Mouse (Mus musculus): ENCODE results near the gene Tma7. TPM values are rescaled to one million over a fixed set of nuclear protein-coding genes. Genes with fewer than 3 reads are reported as not detected.

Gene Tma7
- polyA plus RNA-seq (2016; fragmentation: Nextera tagmentation; extraction: Ambion mirVana), result 729 and 743 TPM in 2 replicates

DNA sequence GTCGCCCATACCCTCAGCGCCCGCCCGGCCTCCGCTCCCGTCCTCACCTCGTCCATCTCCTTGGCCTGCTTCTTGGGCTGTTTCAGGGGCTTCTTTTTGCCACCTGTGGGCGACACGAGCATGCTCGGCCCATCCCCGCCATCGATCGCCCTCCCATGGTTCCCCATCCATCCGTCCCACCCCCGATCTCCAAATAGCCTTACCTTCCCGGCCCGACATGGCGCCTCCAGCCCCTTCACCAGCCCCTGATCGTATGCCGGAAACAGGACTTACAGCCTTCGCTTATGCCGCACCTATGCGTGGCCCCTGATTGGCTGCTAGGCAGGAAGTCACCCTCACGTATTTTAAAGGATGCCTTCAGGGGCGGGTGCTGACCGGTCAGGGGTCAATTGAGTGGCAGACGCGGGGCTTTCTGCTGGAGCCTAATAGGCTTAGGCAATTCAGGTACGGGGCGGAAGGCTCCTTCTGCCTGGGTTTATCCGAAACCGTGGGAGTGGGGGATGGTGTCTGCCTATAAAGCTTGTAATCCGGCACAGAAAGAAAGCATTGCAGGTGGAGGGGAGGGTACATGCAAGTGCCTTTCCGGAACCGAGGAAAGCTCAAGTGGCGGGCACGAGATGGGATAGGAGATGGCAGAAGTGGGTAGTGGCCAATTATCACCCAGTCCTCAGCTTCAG is at the start of gene Tma7, which contains the start of gene Ccdc51:
Tma7 (minus strand) TSS at position 464 of the 677 bp plus-strand sequence.
Ccdc51 (plus strand) TSS at position 370 of the 677 bp plus-strand sequence.
- peak; percentile 98 for ATAC-seq (ENCODE audit: low FRiP score, low read depth)
- H3K27ac ChIP-seq (replicated peaks), result peak within 1 kb of the TSS; percentile 63
- H3K36me3 ChIP-seq, result peaks cover 26% of the 10 kb centered on the region

DNA sequence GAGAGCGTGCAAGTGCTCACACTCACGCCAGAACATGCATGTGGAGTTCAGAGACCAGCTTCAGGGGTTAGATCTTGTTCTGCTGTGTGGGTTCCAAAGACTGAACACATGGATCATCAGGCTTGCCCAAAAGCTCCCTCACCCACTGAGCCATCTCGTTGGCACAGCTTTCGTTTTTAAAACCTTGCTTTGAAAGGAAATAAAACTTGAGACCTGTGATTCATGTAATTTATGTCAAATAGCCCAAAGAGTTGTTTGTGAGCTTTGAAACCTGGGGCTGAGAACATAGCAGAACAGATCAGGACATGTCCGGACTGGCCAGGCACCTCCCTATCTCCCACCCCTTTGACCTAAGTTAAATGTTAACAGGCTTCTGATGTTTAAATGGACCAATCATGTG is 47.7 kb upstream of the Tma7 start:
- no peak for ATAC-seq (ENCODE audit: low FRiP score, low read depth)

More for the DNA sequence above, at the start of gene Tma7, which contains the start of gene Ccdc51:
- Histone ChIP-seq H3K4me2 (replicated peaks) (peak within 1 kb of the TSS; percentile 92), H3K4me1 (peaks cover 22% of the 10 kb centered on the region), H3K9ac (replicated peaks) (peak within 1 kb of the TSS; percentile 88), H3K27me3 (no peaks in the 10 kb centered on the region), H3K4me3 (peak within 1 kb of the TSS; percentile 70), H3K9me3 (no peaks in the 10 kb centered on the region)
- WGBS, result under 1% methylated on average over 37 of the region's 37 CpGs

DNA sequence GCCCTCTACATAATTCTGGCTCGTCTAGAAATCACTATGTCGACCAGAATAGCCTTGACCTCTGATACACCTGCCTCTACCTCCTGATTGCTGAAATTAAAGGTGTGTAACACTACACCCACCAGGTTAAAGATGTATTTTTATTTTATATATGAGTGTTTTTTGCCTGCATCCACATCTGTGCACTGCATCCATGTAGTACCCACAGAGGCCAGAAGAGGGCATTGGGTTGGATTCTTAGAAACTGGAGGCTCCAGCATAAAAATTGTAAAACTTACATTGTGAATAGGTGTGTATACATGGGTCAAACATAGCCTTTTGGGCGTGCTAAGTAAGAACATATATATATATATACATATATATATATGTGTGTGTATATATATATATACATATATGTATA is 45.8 kb upstream of the Tma7 start:
- H3K27ac ChIP-seq (replicated peaks), result no peak overlapping the region
- no peaks in the 10 kb centered on the region for H3K36me3 ChIP-seq
- H3K4me2 ChIP-seq (replicated peaks), result no peak overlapping the region
- H3K9ac ChIP-seq (replicated peaks), result no peak overlapping the region
- no peaks in the 10 kb centered on the region for H3K9me3 ChIP-seq
- no peak for ATAC-seq (ENCODE audit: low FRiP score, low read depth)
- 65% methylated on average over 3 of the region's 3 CpGs for WGBS
- H3K4me1 ChIP-seq, result no peaks in the 10 kb centered on the region
- no peaks in the 10 kb centered on the region for H3K27me3 ChIP-seq
- H3K4me3 ChIP-seq, result no peak overlapping the region

More for the DNA sequence above, 47.7 kb upstream of the Tma7 start:
- Histone ChIP-seq H3K27ac (replicated peaks) (no peak overlapping the region), H3K4me1 (no peaks in the 10 kb centered on the region), H3K9me3 (no peaks in the 10 kb centered on the region), H3K36me3 (no peaks in the 10 kb centered on the region), H3K4me2 (replicated peaks) (no peak overlapping the region), H3K4me3 (no peak overlapping the region), H3K27me3 (no peaks in the 10 kb centered on the region), H3K9ac (replicated peaks) (no peak overlapping the region)
- 94% methylated on average over 5 of the region's 5 CpGs for WGBS

DNA sequence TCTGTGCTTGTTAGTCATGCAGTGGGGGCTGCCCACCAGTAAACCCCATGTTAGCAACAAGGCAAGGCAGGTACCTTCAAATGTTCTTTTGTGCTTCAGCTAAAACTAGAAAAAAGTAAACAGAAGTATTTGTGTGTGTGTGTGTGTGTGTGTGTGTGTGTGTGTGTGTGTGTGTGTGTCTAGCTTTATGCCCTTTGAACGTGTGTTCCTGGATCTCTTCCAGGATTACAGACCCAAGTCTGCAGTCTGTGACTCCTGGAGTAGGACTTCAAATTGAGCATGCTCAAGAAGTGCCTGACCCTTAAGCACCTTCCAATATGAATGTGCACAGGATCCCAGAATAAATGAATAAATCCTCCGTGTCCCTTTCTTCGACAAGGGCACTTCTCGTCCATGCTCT is 44.7 kb upstream of the Tma7 start:
- no peaks in the 10 kb centered on the region for H3K9me3 ChIP-seq

DNA sequence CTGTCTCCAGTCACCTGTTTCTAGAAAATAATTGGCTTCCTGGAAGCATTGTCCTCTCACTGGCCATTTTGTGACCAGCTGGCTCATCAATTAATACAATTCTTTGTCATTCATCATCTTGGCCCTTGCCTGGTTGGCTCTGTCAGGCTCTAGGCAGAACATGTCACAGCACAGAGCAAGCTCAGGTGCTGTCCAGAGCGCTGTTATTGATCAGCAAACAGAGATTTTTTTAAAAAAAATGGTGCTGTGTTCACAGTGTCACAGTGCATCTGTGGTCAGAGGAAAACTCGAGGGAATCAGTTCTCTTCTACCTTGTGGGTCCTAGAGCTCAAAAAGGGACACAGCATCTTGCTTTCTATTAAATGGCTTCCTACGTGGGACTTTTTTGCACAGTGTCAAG is 43.1 kb upstream of the Tma7 start:
- no peak overlapping the region for H3K4me2 ChIP-seq (replicated peaks)
- no peak overlapping the region for H3K4me3 ChIP-seq
- 0 out of 2 replicates have a peak, but pooled peaks cover 4% of the 10 kb centered on the region for H3K36me3 ChIP-seq
- H3K9me3 ChIP-seq, result no peaks in the 10 kb centered on the region
- H3K27ac ChIP-seq (replicated peaks), result no peak overlapping the region
- ATAC-seq (ENCODE audit: low FRiP score, low read depth), result no peak
- H3K9ac ChIP-seq (replicated peaks), result no peak overlapping the region
- H3K27me3 ChIP-seq, result no peaks in the 10 kb centered on the region
- 72% methylated on average over 3 of the region's 3 CpGs for WGBS
- H3K4me1 ChIP-seq, result no peaks in the 10 kb centered on the region

More for the DNA sequence above, 44.7 kb upstream of the Tma7 start:
- ATAC-seq (ENCODE audit: low FRiP score, low read depth), result no peak
- Histone ChIP-seq H3K4me2 (replicated peaks) (no peak overlapping the region), H3K27me3 (no peaks in the 10 kb centered on the region), H3K4me1 (no peaks in the 10 kb centered on the region), H3K9ac (replicated peaks) (no peak overlapping the region), H3K27ac (replicated peaks) (no peak overlapping the region), H3K4me3 (no peak overlapping the region), H3K36me3 (no peaks in the 10 kb centered on the region)
- 84% methylated on average over 4 of the region's 4 CpGs for WGBS

DNA sequence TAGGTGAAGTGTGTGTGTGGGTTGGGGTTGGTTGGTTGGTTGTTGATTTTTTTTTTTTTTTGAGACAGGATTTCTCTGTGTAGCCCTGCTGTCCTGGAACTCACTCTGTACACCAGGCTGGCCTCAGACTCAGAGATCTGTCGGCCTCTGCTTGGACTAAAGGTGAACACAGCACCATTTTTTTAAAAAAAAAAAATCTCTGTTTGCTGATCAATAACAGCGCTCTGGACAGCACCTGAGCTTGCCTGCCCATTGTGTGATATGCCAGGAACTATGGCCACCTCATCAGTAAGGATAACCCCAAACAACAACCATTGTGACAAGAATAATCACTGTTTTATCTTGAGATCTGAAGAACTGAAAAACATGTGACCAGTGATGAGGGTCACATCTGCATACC is 42.7 kb upstream of the Tma7 start:
- Histone ChIP-seq H3K27me3 (no peaks in the 10 kb centered on the region), H3K36me3 (0 out of 2 replicates have a peak, but pooled peaks cover 6% of the 10 kb centered on the region), H3K9ac (replicated peaks) (no peak overlapping the region), H3K4me1 (no peaks in the 10 kb centered on the region), H3K4me2 (replicated peaks) (no peak overlapping the region), H3K4me3 (no peak overlapping the region), H3K9me3 (no peaks in the 10 kb centered on the region), H3K27ac (replicated peaks) (no peak overlapping the region)
- WGBS, result 80% methylated on average over 2 of the region's 2 CpGs
- ATAC-seq (ENCODE audit: low FRiP score, low read depth), result no peak

DNA sequence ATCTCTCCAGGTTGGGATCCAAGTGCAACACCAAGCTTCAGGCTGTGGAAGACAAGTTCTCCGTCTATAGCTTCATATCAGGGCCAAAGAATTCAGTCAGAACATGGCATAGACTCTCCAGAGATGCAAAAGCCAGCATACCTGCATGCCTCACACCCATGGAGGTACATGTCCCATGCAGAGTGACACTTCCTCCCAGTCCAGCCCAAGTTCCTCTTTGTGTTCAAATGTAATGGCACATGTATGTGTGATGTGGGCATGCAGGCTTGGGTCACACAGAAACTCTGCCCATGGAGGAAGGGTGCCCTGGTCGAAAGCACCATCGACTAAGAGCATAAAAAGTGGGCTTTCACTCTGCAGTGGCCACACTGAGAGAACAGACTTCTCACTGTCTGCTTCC is 41.8 kb upstream of the Tma7 start:
- 93% methylated on average over 3 of the region's 3 CpGs for WGBS
- Histone ChIP-seq H3K4me1 (no peaks in the 10 kb centered on the region), H3K36me3 (peaks cover 15% of the 10 kb centered on the region), H3K9ac (replicated peaks) (no peak overlapping the region), H3K27ac (replicated peaks) (no peak overlapping the region), H3K27me3 (no peaks in the 10 kb centered on the region), H3K4me3 (no peak overlapping the region), H3K4me2 (replicated peaks) (no peak overlapping the region), H3K9me3 (no peaks in the 10 kb centered on the region)
- ATAC-seq (ENCODE audit: low FRiP score, low read depth), result no peak

DNA sequence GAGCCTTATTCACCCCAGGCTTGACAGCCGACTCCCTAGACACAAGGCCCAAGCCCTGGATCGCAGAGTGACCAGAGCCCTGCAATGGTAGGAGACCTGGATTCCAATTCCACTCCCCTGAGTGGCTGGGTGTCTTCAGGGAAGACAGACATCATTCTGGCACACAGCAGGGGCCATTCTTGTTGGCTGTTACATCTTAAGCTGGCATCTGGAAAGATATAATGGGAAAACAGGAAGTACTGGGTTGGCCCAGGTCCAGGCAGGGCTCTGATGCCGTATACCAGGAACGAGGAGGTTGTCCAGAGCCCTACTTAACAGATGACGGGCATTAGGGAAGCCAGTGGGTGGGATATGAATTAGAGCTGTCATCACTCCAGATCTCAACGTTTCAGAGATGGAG is 40.9 kb upstream of the Tma7 start:
- Histone ChIP-seq H3K4me2 (replicated peaks) (no peak overlapping the region), H3K4me1 (no peaks in the 10 kb centered on the region), H3K9me3 (no peaks in the 10 kb centered on the region), H3K27ac (replicated peaks) (no peak overlapping the region), H3K27me3 (no peaks in the 10 kb centered on the region), H3K4me3 (no peak overlapping the region), H3K36me3 (peaks cover 24% of the 10 kb centered on the region), H3K9ac (replicated peaks) (no peak overlapping the region)
- WGBS, result 68% methylated on average over 6 of the region's 6 CpGs
- ATAC-seq (ENCODE audit: low FRiP score, low read depth), result no peak

DNA sequence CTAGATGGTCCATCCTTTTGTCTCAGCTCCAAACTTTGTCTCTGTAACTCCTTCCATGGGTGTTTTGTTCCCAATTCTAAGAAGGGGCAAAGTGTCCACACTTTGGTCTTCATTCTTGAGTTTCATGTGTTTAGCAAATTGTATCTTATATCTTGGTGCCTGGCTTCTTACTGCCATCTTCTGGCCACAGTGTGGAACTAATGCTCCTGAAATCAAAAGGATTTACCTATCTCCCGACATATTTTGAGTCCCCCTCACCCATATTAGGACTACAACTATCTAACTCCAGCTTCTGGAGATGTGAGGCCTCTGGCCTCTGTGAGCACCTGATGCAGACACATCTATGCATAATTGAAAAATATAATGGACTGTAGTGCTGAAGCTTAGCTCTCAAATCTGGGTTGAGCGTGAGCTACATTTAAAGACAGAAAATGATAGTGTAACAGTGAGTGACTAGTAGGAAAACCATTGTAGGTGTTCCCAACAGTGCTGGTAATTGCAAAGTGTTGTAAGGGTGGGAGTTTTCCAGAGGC is 40.2 kb upstream of the Tma7 start:
- H3K4me3 ChIP-seq, result no peak overlapping the region
- H3K27ac ChIP-seq (replicated peaks), result no peak overlapping the region
- no peak for ATAC-seq (ENCODE audit: low FRiP score, low read depth)
- no peak overlapping the region for H3K4me2 ChIP-seq (replicated peaks)
- H3K9ac ChIP-seq (replicated peaks), result no peak overlapping the region
- 51% methylated on average over 2 of the region's 2 CpGs for WGBS
- peaks cover 30% of the 10 kb centered on the region for H3K36me3 ChIP-seq
- no peaks in the 10 kb centered on the region for H3K27me3 ChIP-seq
- H3K9me3 ChIP-seq, result no peaks in the 10 kb centered on the region
- no peaks in the 10 kb centered on the region for H3K4me1 ChIP-seq

DNA sequence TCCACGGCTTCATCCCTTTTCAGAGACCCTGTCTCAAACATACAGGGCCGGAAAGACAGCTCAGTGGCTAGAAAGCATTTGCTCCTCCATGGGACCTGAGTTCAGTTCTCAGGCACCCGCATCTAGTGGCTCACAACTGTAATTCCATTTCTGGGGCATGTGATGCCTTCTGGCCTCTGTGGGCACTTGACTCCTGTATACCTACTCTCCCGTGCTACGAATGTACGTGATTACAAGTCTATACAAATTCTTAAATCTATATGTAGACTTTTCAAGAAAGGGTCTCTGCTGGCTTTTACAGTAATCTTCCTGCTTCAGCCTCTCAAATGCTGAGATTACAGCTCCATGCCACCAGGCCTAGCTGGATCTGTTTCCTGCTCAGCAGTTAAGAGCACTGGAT is 38.6 kb upstream of the Tma7 start:
- Histone ChIP-seq H3K36me3 (peaks cover 47% of the 10 kb centered on the region), H3K27me3 (no peaks in the 10 kb centered on the region), H3K4me2 (replicated peaks) (no peak overlapping the region), H3K4me1 (no peaks in the 10 kb centered on the region), H3K4me3 (no peak overlapping the region), H3K27ac (replicated peaks) (no peak overlapping the region; the same call in 1 of the 2 replicates), H3K9ac (replicated peaks) (no peak overlapping the region), H3K9me3 (no peaks in the 10 kb centered on the region)
- ATAC-seq (ENCODE audit: low FRiP score, low read depth), result no peak
- 90% methylated on average over 6 of the region's 6 CpGs for WGBS

DNA sequence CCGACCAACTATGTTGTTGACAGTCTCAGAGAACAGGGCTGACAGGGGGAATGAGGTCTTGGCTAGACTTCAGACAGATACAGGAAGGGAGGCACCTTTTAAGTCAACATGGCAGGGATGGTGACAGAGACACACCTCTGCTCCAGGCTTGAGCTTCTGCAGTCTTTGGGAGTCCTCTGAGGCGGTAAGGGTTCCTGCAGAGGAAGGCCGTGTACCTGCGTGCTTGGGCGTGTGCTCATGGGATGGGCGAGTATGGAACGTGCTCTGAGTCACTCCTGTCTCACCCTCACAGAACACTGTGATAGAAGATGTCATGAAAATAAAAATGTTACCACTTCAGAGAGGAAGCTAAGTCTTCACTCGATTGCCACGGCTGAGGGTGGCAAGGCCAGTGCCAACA is 37.2 kb upstream of the Tma7 start:
- WGBS, result 92% methylated on average over 9 of the region's 9 CpGs
- H3K9me3 ChIP-seq, result no peaks in the 10 kb centered on the region
- H3K27ac ChIP-seq (replicated peaks), result no peak overlapping the region
- H3K4me1 ChIP-seq, result no peaks in the 10 kb centered on the region
- H3K4me3 ChIP-seq, result no peak overlapping the region
- H3K27me3 ChIP-seq, result no peaks in the 10 kb centered on the region
- no peak overlapping the region for H3K9ac ChIP-seq (replicated peaks)
- H3K4me2 ChIP-seq (replicated peaks), result no peak overlapping the region
- ATAC-seq (ENCODE audit: low FRiP score, low read depth), result no peak
- H3K36me3 ChIP-seq, result peaks cover 60% of the 10 kb centered on the region

DNA sequence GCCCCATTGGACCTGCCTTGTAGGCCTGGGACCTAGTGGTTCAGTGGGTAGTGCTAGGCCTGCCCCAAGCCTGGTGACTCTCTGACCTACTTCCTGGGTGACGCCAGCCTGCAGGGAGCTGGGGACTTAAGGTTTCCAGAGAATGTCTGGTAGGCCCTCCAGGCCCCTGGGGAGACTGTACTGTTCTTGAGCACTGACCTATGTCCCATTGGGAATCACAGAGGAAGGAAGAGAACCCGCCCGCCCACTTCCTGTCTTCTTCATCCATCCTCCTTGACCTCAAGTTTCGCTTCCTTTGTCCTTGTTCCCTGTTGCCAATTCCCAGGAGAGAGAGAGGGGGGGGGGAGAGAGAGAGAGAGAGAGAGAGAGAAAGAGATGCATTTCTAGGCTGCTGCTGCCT is 35.7 kb upstream of the Tma7 start:
- 86% methylated on average over 4 of the region's 4 CpGs for WGBS
- no peak for ATAC-seq (ENCODE audit: low FRiP score, low read depth)
- no peak overlapping the region for H3K27ac ChIP-seq (replicated peaks)
- H3K4me2 ChIP-seq (replicated peaks), result no peak overlapping the region
- no peaks in the 10 kb centered on the region for H3K9me3 ChIP-seq
- H3K27me3 ChIP-seq, result no peaks in the 10 kb centered on the region
- no peak overlapping the region for H3K9ac ChIP-seq (replicated peaks)
- H3K36me3 ChIP-seq, result peaks cover 75% of the 10 kb centered on the region
- H3K4me3 ChIP-seq, result no peak overlapping the region
- H3K4me1 ChIP-seq, result no peaks in the 10 kb centered on the region

Data from midbrain, embryonic 12.5 days (tissue).